Mouse (Mus musculus) lung, embryonic 14.5 days (tissue): ENCODE data around the gene Morn2. TPM values are rescaled to one million over a fixed set of nuclear protein-coding genes. Genes with fewer than 3 reads are reported as not detected.
A peak's percentile ranks its signal among the peaks of the same experiment; 100 is the strongest.
"Not testable (repeated sequence)": the region's sequence is repeated elsewhere in the genome, so short reads cannot be mapped to it uniquely, and the experiment has no call there.

Experiments used
- ATAC-seq: fragments of 200-750 bp; cut with Nextera tagmentation; 2 replicates; pipeline ENCODE4 v1.8.0; 2017; ENCODE audit warnings: mild to moderate bottlenecking, moderate TSS enrichment, moderate library complexity; ENCODE audit not compliant: insufficient read depth
- DNase-seq: peaks from one replicate; pipeline ENCODE4 v3.0.0-alpha.2; 2015
- H3K27ac ChIP-seq: fragments of 300-500 bp; sonication (generic); 2 replicates; pipeline ENCODE4 v1.5.1; 2014; ENCODE audit warnings: low read depth, mild to moderate bottlenecking, moderate library complexity
- H3K27me3 ChIP-seq: fragments of 300-500 bp; sonication (generic); 2 replicates; pipeline ENCODE4 v1.6.1; 2014; ENCODE audit warnings: low read length, control low read depth; ENCODE audit not compliant: insufficient read depth
- H3K36me3 ChIP-seq: fragments of 300-500 bp; sonication (generic); 2 replicates; pipeline ENCODE4 v1.6.1; 2014; ENCODE audit warnings: control low read depth; ENCODE audit not compliant: insufficient read depth
- H3K4me1 ChIP-seq: fragments of 300-500 bp; sonication (generic); 2 replicates; pipeline ENCODE4 v1.6.1; 2014; ENCODE audit warnings: antibody characterized with exemption, control low read depth; ENCODE audit not compliant: insufficient read depth
- H3K4me2 ChIP-seq: fragments of 300-500 bp; sonication (generic); 2 replicates; pipeline ENCODE4 v1.6.1; 2014; ENCODE audit warnings: mild to moderate bottlenecking
- H3K4me3 ChIP-seq: fragments of 300-500 bp; sonication (generic); 2 replicates; pipeline ENCODE4 v1.5.1; 2014; ENCODE audit warnings: low read depth, low read length
- H3K9ac ChIP-seq: fragments of 300-500 bp; sonication (generic); 2 replicates; pipeline ENCODE4 v1.6.1; 2014
- H3K9me3 ChIP-seq: fragments of 300-500 bp; sonication (generic); 2 replicates; pipeline ENCODE4 v1.6.1; 2016; ENCODE audit warnings: low read depth, low read length, control low read depth
- CTCF ChIP-seq: IDR thresholded peaks from 2 replicates; pipeline ENCODE4 v1.5.1; 2016; ENCODE audit warnings: antibody characterized with exemption, low read depth
- WGBS: fragments of 180-500 bp; shearing (Covaris S2); extraction: QIAGEN DNeasy Blood & Tissue Kit; methylation state at CpG from one replicate; pipeline ENCODE4 v1.1.7; 2014; 5-methylcytosine and 5-hydroxymethylcytosine counted together
- polyA plus RNA-seq: library from polyadenylated mRNA; unstranded; fragments of >200 nt; fragmentation: Nextera tagmentation; extraction: Ambion mirVana; gene quantifications from 2 replicates; pipeline ENCODE4 v1.2.1, GENCODE M21; 2014

Morn2 gene
- polyA plus RNA-seq, 1 experiment from 2014 or later: 32.8 TPM

DNA sequence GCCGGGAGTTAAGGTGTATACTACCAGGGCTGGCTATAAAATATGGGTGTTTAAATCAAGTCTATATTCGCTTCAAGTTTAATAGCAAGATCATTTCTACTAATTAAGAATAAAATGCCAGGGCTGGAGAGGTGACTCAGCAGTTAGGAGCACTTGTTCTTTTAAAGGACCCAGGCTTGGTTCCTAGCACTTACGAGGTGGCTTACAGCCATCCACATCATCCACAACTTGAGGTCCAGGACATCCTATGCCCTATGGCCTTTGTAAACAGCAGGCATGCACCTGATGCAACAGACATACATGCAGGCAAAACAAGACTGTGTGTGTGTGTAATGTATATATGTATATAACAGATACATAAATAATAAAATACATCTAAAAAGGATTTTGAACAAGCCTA, 21.9 kb upstream of the Morn2 start:
- Histone ChIP-seq H3K4me2 (no peak overlapping the region), H3K4me3 (no peak overlapping the region), H3K4me1 (no peaks in the 10 kb centered on the region), H3K9ac (no peak overlapping the region), H3K36me3 (peaks cover 84% of the 10 kb centered on the region), H3K27me3 (no peaks in the 10 kb centered on the region), H3K9me3 (no peaks in the 10 kb centered on the region), H3K27ac (no peak overlapping the region)
- TF ChIP-seq CTCF: no peak
- DNase-seq (no peak), ATAC-seq (no peak)
- WGBS: 94% methylated on average over 3 of the region's 3 CpGs

DNA sequence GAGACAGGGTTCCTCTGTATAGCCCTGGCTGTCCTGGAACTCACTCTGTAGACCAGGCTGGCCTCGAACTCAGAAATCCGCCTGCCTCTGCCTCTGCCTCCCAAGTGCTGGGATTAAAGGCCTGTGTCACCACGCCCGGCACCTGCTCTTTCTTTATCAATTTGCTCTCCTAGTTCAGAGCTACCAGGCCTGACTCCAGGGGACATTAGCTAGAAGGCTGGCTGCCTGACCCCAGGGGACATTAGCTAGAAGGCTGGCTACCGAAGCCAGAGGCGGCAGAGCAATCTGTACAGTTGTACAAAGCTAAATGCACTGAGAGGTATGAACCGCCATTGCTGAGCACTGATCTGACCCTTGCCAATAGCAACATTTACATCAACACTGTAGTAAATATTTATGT, 19.4 kb upstream of the Morn2 start:
- 93% methylated on average over 7 of the region's 7 CpGs for WGBS
- H3K27me3 ChIP-seq, H3K4me1 ChIP-seq, ATAC-seq, H3K9me3 ChIP-seq, H3K4me2 ChIP-seq, H3K4me3 ChIP-seq, DNase-seq, H3K27ac ChIP-seq, H3K9ac ChIP-seq: not testable (repeated sequence)
- peaks cover 81% of the 10 kb centered on the region for H3K36me3 ChIP-seq

DNA sequence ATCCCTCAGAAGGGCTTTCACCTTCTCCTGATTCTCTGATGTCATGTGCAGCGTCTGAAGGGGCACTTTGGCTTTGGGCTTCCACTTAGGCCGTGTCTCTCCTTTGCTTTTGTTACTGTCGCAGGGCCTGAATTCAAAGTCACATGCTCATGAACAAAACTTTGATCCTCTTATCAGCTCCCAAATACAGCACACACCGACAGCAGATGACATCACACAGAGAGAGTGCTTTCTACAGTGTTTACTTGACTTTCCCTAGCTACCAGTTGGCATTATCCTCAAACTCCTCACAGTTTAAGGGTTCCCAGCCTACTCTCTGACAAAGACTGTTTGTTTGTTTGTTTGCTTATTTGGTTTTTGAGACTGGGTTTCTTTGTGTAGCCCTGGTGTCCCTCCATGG, 11.7 kb upstream of the Morn2 start:
- Histone ChIP-seq H3K9me3 (no peaks in the 10 kb centered on the region), H3K4me2 (no peak overlapping the region), H3K27me3 (no peaks in the 10 kb centered on the region), H3K27ac (no peak overlapping the region), H3K4me1 (no peaks in the 10 kb centered on the region), H3K9ac (no peak overlapping the region), H3K36me3 (peaks cover 57% of the 10 kb centered on the region), H3K4me3 (no peak overlapping the region)
- WGBS: 69% methylated on average over 4 of the region's 4 CpGs
- ATAC-seq (no peak), DNase-seq (no peak)
- TF ChIP-seq CTCF: no peak

DNA sequence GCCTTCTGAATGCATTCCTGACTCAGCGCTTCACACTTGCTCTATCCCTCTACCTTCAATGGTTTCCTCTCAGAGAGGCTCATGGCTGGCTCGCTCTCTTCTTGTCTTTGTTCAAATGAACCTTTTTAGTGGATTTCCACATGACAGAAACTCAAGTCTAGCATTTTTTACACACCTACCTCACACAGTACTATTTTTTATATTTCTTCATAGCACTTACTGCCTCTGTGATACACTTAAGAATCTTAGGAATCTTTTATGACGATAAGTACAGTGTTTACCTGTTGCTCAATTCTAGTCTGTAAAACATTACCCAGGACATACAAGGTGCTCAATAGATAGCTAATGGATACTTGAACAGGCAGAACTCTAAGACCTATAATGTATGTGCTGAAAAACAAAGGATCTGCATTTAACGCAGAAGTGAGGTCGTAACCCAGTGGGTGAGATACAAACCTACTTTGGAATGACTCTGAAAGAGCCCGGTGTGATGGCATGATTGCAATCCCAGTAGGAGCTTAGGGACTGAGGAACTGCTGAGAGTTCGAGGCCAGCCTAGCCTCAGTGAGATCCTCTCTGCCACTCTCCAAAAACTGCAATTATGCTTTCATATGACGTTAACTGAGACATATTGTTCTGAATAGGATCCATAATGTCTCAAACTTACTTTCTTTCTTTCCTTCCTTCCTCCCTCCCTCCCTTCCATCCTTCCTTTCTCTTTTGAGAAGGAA, 10.5 kb upstream of the Morn2 start:
- peaks cover 46% of the 10 kb centered on the region for H3K36me3 ChIP-seq
- DNase-seq (no peak), ATAC-seq (no peak)
- WGBS: 94% methylated on average over 8 of the region's 8 CpGs
- no peak overlapping the region for H3K27ac ChIP-seq
- no peaks in the 10 kb centered on the region for H3K9me3 ChIP-seq
- no peak overlapping the region for H3K9ac ChIP-seq
- no peaks in the 10 kb centered on the region for H3K27me3 ChIP-seq
- no peak overlapping the region for H3K4me2 ChIP-seq
- no peaks in the 10 kb centered on the region for H3K4me1 ChIP-seq
- TF ChIP-seq CTCF: no peak
- H3K4me3 ChIP-seq: no peak overlapping the region

DNA sequence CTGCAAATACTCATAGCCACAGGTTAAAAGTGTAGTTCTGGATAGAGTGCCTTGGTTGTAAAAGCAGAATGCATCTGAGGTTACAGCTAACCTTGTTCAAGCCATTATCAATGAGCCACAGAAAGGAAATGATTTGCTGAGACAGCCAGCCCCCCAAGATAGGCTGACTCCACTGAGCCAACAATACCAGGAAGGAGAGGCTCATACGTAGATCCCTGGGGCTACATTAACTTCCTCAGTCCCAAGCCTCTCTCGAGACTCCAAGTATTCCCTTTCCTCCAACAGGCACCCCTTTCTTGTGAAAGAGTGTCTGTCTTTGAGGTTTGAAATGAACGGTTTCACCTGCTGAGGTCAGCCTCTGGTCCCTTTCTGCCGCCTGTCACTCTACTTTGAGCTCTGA, 5.6 kb upstream of the Morn2 start:
- no peak for ATAC-seq
- whole genome bisulfite sequencing: 71% methylated on average over 4 of the region's 4 CpGs
- no peak for DNase-seq

DNA sequence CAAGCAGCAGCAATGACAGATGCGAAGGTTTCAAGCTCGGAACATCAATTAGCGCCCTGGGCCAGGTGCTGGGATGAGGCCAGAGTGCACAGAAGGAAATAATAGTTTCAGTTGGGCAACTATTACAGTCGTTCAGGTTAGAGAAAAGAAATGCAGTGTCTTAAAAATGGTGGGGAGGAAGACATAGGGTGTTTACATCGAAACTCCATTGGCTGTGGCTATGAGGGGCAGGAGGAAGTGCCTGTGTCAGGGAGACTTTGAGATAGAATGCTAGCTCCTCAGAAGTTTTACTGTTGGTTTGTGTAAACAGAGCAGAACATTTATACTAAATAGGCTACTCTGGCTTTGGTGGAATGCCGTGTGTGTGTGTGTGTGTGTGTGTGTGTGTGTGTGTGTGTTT, 2.0 kb upstream of the Morn2 start:
- Histone ChIP-seq H3K4me3 (no peak overlapping the region), H3K27me3 (no peaks in the 10 kb centered on the region), H3K9ac (no peak overlapping the region), H3K4me2 (no peak overlapping the region), H3K36me3 (no peaks in the 10 kb centered on the region), H3K9me3 (no peaks in the 10 kb centered on the region), H3K27ac (no peak overlapping the region), H3K4me1 (no peaks in the 10 kb centered on the region)
- ATAC-seq: no peak
- 71% methylated on average over 6 of the region's 6 CpGs for WGBS
- no peak for DNase-seq
- no peak for TF ChIP-seq CTCF

More for the DNA sequence above, 5.6 kb upstream of the Morn2 start:
- H3K27ac ChIP-seq: no peak overlapping the region
- no peak overlapping the region for H3K4me2 ChIP-seq
- no peak for TF ChIP-seq CTCF
- no peak overlapping the region for H3K9ac ChIP-seq
- peaks cover 12% of the 10 kb centered on the region; the same call in 1 of the 2 replicates for H3K36me3 ChIP-seq
- H3K4me1 ChIP-seq: no peaks in the 10 kb centered on the region
- H3K4me3 ChIP-seq: no peak overlapping the region
- H3K27me3 ChIP-seq: no peaks in the 10 kb centered on the region
- H3K9me3 ChIP-seq: no peaks in the 10 kb centered on the region

DNA sequence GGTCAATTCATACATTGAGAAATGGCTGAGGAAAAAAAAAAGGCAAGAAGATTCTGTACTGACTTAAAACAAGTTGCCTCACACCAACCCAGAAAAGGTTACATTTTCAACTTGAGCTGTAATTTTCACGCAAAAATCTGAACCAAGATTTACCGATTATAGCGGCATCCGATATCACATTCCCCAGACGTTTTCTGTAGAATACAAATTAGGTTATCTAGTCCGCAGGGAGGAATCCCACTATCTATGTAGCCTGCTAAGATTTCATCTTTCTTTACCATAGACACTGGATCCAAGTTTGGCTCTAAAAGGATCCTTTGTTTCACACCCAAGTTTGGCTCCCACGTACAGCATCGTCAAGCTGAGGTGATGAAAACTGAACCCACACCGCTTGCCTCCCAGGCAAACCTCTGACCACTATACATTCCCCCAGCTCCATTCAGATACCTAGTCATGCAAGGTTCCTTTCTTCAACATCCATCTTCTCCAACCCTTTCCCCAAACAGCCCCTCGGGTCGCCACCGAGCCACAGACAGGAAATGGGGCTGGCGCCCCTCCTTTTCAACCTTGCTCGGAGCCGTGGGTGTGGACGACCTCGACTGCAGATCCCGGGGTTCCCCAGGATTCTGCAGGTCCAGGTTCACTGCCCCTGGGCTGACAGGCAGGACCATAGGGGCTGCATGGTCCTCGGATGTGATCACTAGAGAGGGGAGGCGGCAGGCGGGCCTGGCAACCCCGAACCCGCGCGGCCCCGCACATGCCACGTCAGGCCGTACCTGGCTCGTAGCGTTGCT, 526 bp upstream of the Morn2 start:
- under 1% methylated on average over 30 of the region's 30 CpGs for WGBS
- Histone ChIP-seq H3K4me3 (peak overlapping the region; percentile 94), H3K4me2 (peak overlapping the region; percentile 73), H3K36me3 (no peaks in the 10 kb centered on the region), H3K4me1 (no peaks in the 10 kb centered on the region), H3K27me3 (no peaks in the 10 kb centered on the region), H3K9me3 (no peaks in the 10 kb centered on the region), H3K9ac (peak overlapping the region; percentile 88), H3K27ac (peak overlapping the region; percentile 81)
- TF ChIP-seq CTCF: no peak
- ATAC-seq (no peak), DNase-seq (peak; percentile 43)
